22 mouse cellular contexts compared by ENCODE assay signal in genomic region chr17:85528105-85529004, GRCm38 (mm10).
A peak's percentile ranks its signal among the peaks of the same experiment; 100 is the strongest.
DNase-seq lines count a peak whose midpoint lies in the region; ATAC-seq lines count a peak whose summit lies in the region.
"Had no signal": no experiment of that assay in that cellular context is flagged by ENCODE, and none has a peak within 500 bp of the region (broad histone marks: within the 10 kb centered on the region; RNA-seq: fewer than 3 reads in every experiment).

No protein-coding gene starts in this region.

- H3K27ac ChIP-seq in embryonic facial prominence, embryonic 12.5 days = no peak overlapping the region
- H3K27ac ChIP-seq in embryonic facial prominence, embryonic 10.5 days (replicated peaks) = no peak overlapping the region
- no peak overlapping the region for H3K27ac ChIP-seq in heart, embryonic 12.5 days (ENCODE audit: poor library complexity, severe bottlenecking)
- H3K27ac ChIP-seq: forebrain, embryonic 15.5 days; heart, embryonic 15.5 days; hindbrain, postnatal 0 days had no signal

- no peak for DNase-seq in embryonic facial prominence, embryonic 10.5 days (ENCODE audit: low spot score)
- peak; percentile 58 for DNase-seq in heart, adult 11 months
- DNase-seq in testis, postnatal 10 days (ENCODE audit: low spot score) = peak; percentile 11
- DNase-seq in testis, postnatal 14 days (ENCODE audit: low spot score) = no peak
- DNase-seq in retina, postnatal 1 day = peak; percentile 47
- DNase-seq: adrenal gland, adult 8-10 months; adrenal gland, postnatal 36 days; B cell, adult 2 months; cerebellum, adult 11 months; cerebellum, adult 9-10 months; cerebellum, postnatal 36 days; gastrocnemius, postnatal 14 days; heart, postnatal 14 days had no signal

- H3K9ac ChIP-seq in embryonic facial prominence, embryonic 12.5 days = no peak overlapping the region
- no peak overlapping the region for H3K9ac ChIP-seq in heart, embryonic 12.5 days
- H3K9ac ChIP-seq: forebrain, embryonic 15.5 days; heart, embryonic 15.5 days; hindbrain, embryonic 13.5 days had no signal

- H3K4me1 ChIP-seq in embryonic facial prominence, embryonic 12.5 days = no peaks in the 10 kb centered on the region
- H3K4me1 ChIP-seq in embryonic facial prominence, embryonic 10.5 days = peaks cover 27% of the 10 kb centered on the region
- 0 out of 2 replicates have a peak, but pooled peaks cover 6% of the 10 kb centered on the region for H3K4me1 ChIP-seq in heart, embryonic 12.5 days (replicated peaks)
- H3K4me1 ChIP-seq: heart, embryonic 15.5 days had no signal

- no peaks in the 10 kb centered on the region for H3K9me3 ChIP-seq in embryonic facial prominence, embryonic 12.5 days
- no peaks in the 10 kb centered on the region for H3K9me3 ChIP-seq in embryonic facial prominence, embryonic 10.5 days
- no peaks in the 10 kb centered on the region for H3K9me3 ChIP-seq in heart, embryonic 12.5 days (replicated peaks)
- H3K9me3 ChIP-seq: forebrain, embryonic 15.5 days; G1E; heart, embryonic 15.5 days; hindbrain, embryonic 13.5 days had no signal

- H3K4me3 ChIP-seq in embryonic facial prominence, embryonic 12.5 days = no peak overlapping the region
- no peak overlapping the region for H3K4me3 ChIP-seq in embryonic facial prominence, embryonic 10.5 days
- H3K4me3 ChIP-seq in heart, embryonic 12.5 days = no peak overlapping the region
- H3K4me3 ChIP-seq: forebrain, embryonic 15.5 days; heart, embryonic 15.5 days; hindbrain, embryonic 13.5 days had no signal

- no peaks in the 10 kb centered on the region for H3K36me3 ChIP-seq in embryonic facial prominence, embryonic 12.5 days
- no peaks in the 10 kb centered on the region for H3K36me3 ChIP-seq in embryonic facial prominence, embryonic 10.5 days (replicated peaks)
- no peaks in the 10 kb centered on the region for H3K36me3 ChIP-seq in heart, embryonic 12.5 days
- H3K36me3 ChIP-seq: forebrain, embryonic 15.5 days; G1E; heart, embryonic 15.5 days; hindbrain, embryonic 13.5 days had no signal

- no peaks in the 10 kb centered on the region for H3K27me3 ChIP-seq in embryonic facial prominence, embryonic 12.5 days
- H3K27me3 ChIP-seq in embryonic facial prominence, embryonic 10.5 days (replicated peaks; ENCODE audit: low read depth, poor library complexity, severe bottlenecking) = peaks cover 11% of the 10 kb centered on the region; the same call in 1 of the 2 replicates
- H3K27me3 ChIP-seq in heart, embryonic 12.5 days (replicated peaks) = peaks cover 1% of the 10 kb centered on the region; the same call in 1 of the 2 replicates
- H3K27me3 ChIP-seq: heart, embryonic 15.5 days had no signal

- H3K4me2 ChIP-seq in embryonic facial prominence, embryonic 12.5 days (replicated peaks) = no peak overlapping the region
- H3K4me2 ChIP-seq in heart, embryonic 12.5 days = no peak overlapping the region
- H3K4me2 ChIP-seq: forebrain, embryonic 15.5 days; heart, embryonic 15.5 days; hindbrain, embryonic 13.5 days had no signal

- ATAC-seq in embryonic facial prominence, embryonic 12.5 days (ENCODE audit: insufficient number of reproducible peaks, insufficient read depth, low FRiP score, low TSS enrichment) = 0 out of 2 replicates have a peak, but pooled peaks have one; percentile 28
- no peak for ATAC-seq in heart, embryonic 12.5 days (ENCODE audit: insufficient number of reproducible peaks, low FRiP score)
- ATAC-seq in megakaryocyte progenitor cell, adult 5-6 weeks (replicated peaks; ENCODE audit: poor library complexity) = no peak
- ATAC-seq: CD4-positive, CD25-positive, alpha-beta regulatory T cell, adult 4 months; forebrain, embryonic 15.5 days; hindbrain, postnatal 0 days had no signal

- WGBS in embryonic facial prominence, embryonic 12.5 days = 67% methylated on average over 20 of the region's 20 CpGs
- 73% methylated on average over 20 of the region's 20 CpGs for WGBS in embryonic facial prominence, embryonic 10.5 days
- WGBS in heart, embryonic 12.5 days = 58% methylated on average over 20 of the region's 20 CpGs

Comparison
In these comparisons a context has a peak if more than half of its experiments do, and no peak if none do; other contexts are left out.
1. DNase-seq: peak in heart, adult 11 months (single experiment), testis, postnatal 10 days (single experiment) and retina, postnatal 1 day (single experiment); none in embryonic facial prominence, embryonic 10.5 days (single experiment) and testis, postnatal 14 days (single experiment).